Mouse (Mus musculus) T-helper 17 cell (primary cell): ENCODE measurements around the gene Tas2r102.

Source experiments
- in situ Hi-C, 2 experiments: fragments of 300-600 bp; cut with MboI, MseI; formaldehyde crosslinking; loops; 1 replicate in 1 of 2; 2 replicates in 1 of 2; pipeline ENCODE4 v1.15.1; 2025; ENCODE audit warnings: high pct_unique_total_duplicates in 2 of 2

Gene Tas2r102

GRCm38 (mm10) chr6:132761831-132762230 lies at the start of gene Tas2r102:
Gene Tas2r102, plus strand, starts transcription at chr6:132762131.
- in situ Hi-C loops, result no loop called here

GRCm38 (mm10) chr6:132737935-132738334 lies 24.0 kb upstream of the Tas2r102 start, which contains the start of gene Tas2r115:
Gene Tas2r115, minus strand, starts transcription at chr6:132738035.
- in situ Hi-C loops, result no loop called here

GRCm38 (mm10) chr6:132750206-132750605 lies 11.7 kb upstream of the Tas2r102 start:
- in situ Hi-C loops, result no loop called here

GRCm38 (mm10) chr6:132754430-132754829 lies 7.5 kb upstream of the Tas2r102 start, which contains the start of gene Tas2r124:
Gene Tas2r124, plus strand, starts transcription at chr6:132754730.
- in situ Hi-C loops, result no loop called here

- in situ Hi-C loops, result loop anchor here in 1 of 2 experiments (10.0 kb wide), 1 partner anchor 1703 kb away; no protein-coding TSS in a partner anchor
These were observed 16.1 kb downstream of the Tas2r102 start, which contains the start of gene Tas2r136 for GRCm38 (mm10) chr6:132778062-132778461. Gene Tas2r136, minus strand, starts transcription at chr6:132778162.

- in situ Hi-C loops, result loop anchor here in 1 of 2 experiments (5.0 kb wide), 1 partner anchor 217 kb away; no protein-coding TSS in a partner anchor
These were observed 33.5 kb downstream of the Tas2r102 start for GRCm38 (mm10) chr6:132795393-132795792.

- in situ Hi-C loops, result loop anchor here in 1 of 2 experiments (5.0 kb wide), 1 partner anchor 215 kb away; no protein-coding TSS in a partner anchor
These were observed 40.6 kb downstream of the Tas2r102 start, which contains the start of gene Tas2r117 for GRCm38 (mm10) chr6:132802518-132802917. Gene Tas2r117, plus strand, starts transcription at chr6:132802818.
